Mouse (Mus musculus): Measurements from ENCODE around the gene Tnc. TPM values are rescaled to one million over a fixed set of nuclear protein-coding genes. Genes with fewer than 3 reads are reported as not detected.

The Tnc gene
- polyA plus RNA-seq, 1 experiment from 2014 or later, result 44.1 TPM

GRCm38 (mm10) chr4:64074725-64075124 lies 27.9 kb upstream of the Tnc start:
- Histone ChIP-seq H3K27me3 (replicated peaks; ENCODE audit: control insufficient read depth, insufficient read depth, low read length) (no peaks in the 10 kb centered on the region), H3K4me2 (ENCODE audit: low read length) (no peak overlapping the region), H3K4me1 (replicated peaks; ENCODE audit: control insufficient read depth, insufficient read depth, low read length) (no peaks in the 10 kb centered on the region), H3K27ac (ENCODE audit: low read length) (no peak overlapping the region), H3K36me3 (ENCODE audit: control insufficient read depth, insufficient read depth) (no peaks in the 10 kb centered on the region), H3K4me3 (replicated peaks; ENCODE audit: low read length) (no peak overlapping the region), H3K9ac (replicated peaks; ENCODE audit: low read depth, low read length) (no peak overlapping the region), H3K9me3 (ENCODE audit: control insufficient read depth, low read length) (no peaks in the 10 kb centered on the region)
- no peak for ATAC-seq

GRCm38 (mm10) chr4:64067394-64067793 lies 20.6 kb upstream of the Tnc start:
- WGBS, result 79% methylated on average over 7 of the region's 7 CpGs
- H3K36me3 ChIP-seq (ENCODE audit: control insufficient read depth, insufficient read depth), result no peaks in the 10 kb centered on the region
- no peak overlapping the region for H3K9ac ChIP-seq (replicated peaks; ENCODE audit: low read depth, low read length)
- H3K27ac ChIP-seq (ENCODE audit: low read length), result no peak overlapping the region
- H3K4me1 ChIP-seq (replicated peaks; ENCODE audit: control insufficient read depth, insufficient read depth, low read length), result peaks cover 4% of the 10 kb centered on the region; the same call in 1 of the 2 replicates
- no peak overlapping the region for H3K4me3 ChIP-seq (replicated peaks; ENCODE audit: low read length)
- no peak overlapping the region for H3K4me2 ChIP-seq (ENCODE audit: low read length)
- no peaks in the 10 kb centered on the region for H3K27me3 ChIP-seq (replicated peaks; ENCODE audit: control insufficient read depth, insufficient read depth, low read length)
- ATAC-seq, result no peak
- H3K9me3 ChIP-seq (ENCODE audit: control insufficient read depth, low read length), result no peaks in the 10 kb centered on the region

GRCm38 (mm10) chr4:64065266-64065665 lies 18.5 kb upstream of the Tnc start:
- H3K27me3 ChIP-seq (replicated peaks; ENCODE audit: control insufficient read depth, insufficient read depth, low read length), result no peaks in the 10 kb centered on the region
- peak overlapping the region; percentile 20; the same call in 1 of the 2 replicates for H3K4me2 ChIP-seq (ENCODE audit: low read length)
- H3K4me1 ChIP-seq (replicated peaks; ENCODE audit: control insufficient read depth, insufficient read depth, low read length), result peaks cover 4% of the 10 kb centered on the region; the same call in 1 of the 2 replicates
- no peak overlapping the region for H3K27ac ChIP-seq (ENCODE audit: low read length)
- no peak overlapping the region for H3K9ac ChIP-seq (replicated peaks; ENCODE audit: low read depth, low read length)
- peak; percentile 43 for ATAC-seq
- 53% methylated on average over 10 of the region's 10 CpGs for WGBS
- H3K36me3 ChIP-seq (ENCODE audit: control insufficient read depth, insufficient read depth), result no peaks in the 10 kb centered on the region
- H3K4me3 ChIP-seq (replicated peaks; ENCODE audit: low read length), result no peak overlapping the region
- H3K9me3 ChIP-seq (ENCODE audit: control insufficient read depth, low read length), result no peaks in the 10 kb centered on the region

- no peak overlapping the region for H3K4me2 ChIP-seq (ENCODE audit: low read length)
- H3K9me3 ChIP-seq (ENCODE audit: control insufficient read depth, low read length), result no peaks in the 10 kb centered on the region
- no peak overlapping the region for H3K27ac ChIP-seq (ENCODE audit: low read length)
- no peak for ATAC-seq
- no peak overlapping the region for H3K4me3 ChIP-seq (replicated peaks; ENCODE audit: low read length)
- H3K27me3 ChIP-seq (replicated peaks; ENCODE audit: control insufficient read depth, insufficient read depth, low read length), result no peaks in the 10 kb centered on the region
- H3K4me1 ChIP-seq (replicated peaks; ENCODE audit: control insufficient read depth, insufficient read depth, low read length), result no peaks in the 10 kb centered on the region
- no peak overlapping the region for H3K9ac ChIP-seq (replicated peaks; ENCODE audit: low read depth, low read length)
- no peaks in the 10 kb centered on the region for H3K36me3 ChIP-seq (ENCODE audit: control insufficient read depth, insufficient read depth)
- WGBS, result 72% methylated on average over 6 of the region's 6 CpGs
These were observed 12.0 kb upstream of the Tnc start for GRCm38 (mm10) chr4:64058856-64059231.

GRCm38 (mm10) chr4:64058048-64058855 lies 11.4 kb upstream of the Tnc start:
- H3K36me3 ChIP-seq (ENCODE audit: control insufficient read depth, insufficient read depth), result no peaks in the 10 kb centered on the region
- H3K9me3 ChIP-seq (ENCODE audit: control insufficient read depth, low read length), result no peaks in the 10 kb centered on the region
- no peak for ATAC-seq
- no peak overlapping the region for H3K27ac ChIP-seq (ENCODE audit: low read length)
- no peaks in the 10 kb centered on the region for H3K4me1 ChIP-seq (replicated peaks; ENCODE audit: control insufficient read depth, insufficient read depth, low read length)
- no peak overlapping the region for H3K4me2 ChIP-seq (ENCODE audit: low read length)
- no peak overlapping the region for H3K4me3 ChIP-seq (replicated peaks; ENCODE audit: low read length)
- no peak overlapping the region for H3K9ac ChIP-seq (replicated peaks; ENCODE audit: low read depth, low read length)
- H3K27me3 ChIP-seq (replicated peaks; ENCODE audit: control insufficient read depth, insufficient read depth, low read length), result no peaks in the 10 kb centered on the region
- WGBS, result 69% methylated on average over 12 of the region's 12 CpGs

- ATAC-seq, result no peak
- 69% methylated on average over 7 of the region's 7 CpGs for WGBS
These were observed 1.4 kb upstream of the Tnc start for GRCm38 (mm10) chr4:64048177-64048576.

GRCm38 (mm10) chr4:64043893-64044292 lies 2.9 kb downstream of the Tnc start:
- no peak overlapping the region for H3K27ac ChIP-seq (ENCODE audit: low read length)
- no peak for ATAC-seq
- 83% methylated on average over 4 of the region's 4 CpGs for WGBS
- peaks cover 5% of the 10 kb centered on the region; the same call in 1 of the 2 replicates for H3K27me3 ChIP-seq (replicated peaks; ENCODE audit: control insufficient read depth, insufficient read depth, low read length)
- no peaks in the 10 kb centered on the region for H3K9me3 ChIP-seq (ENCODE audit: control insufficient read depth, low read length)
- H3K9ac ChIP-seq (replicated peaks; ENCODE audit: low read depth, low read length), result no peak overlapping the region
- H3K4me3 ChIP-seq (replicated peaks; ENCODE audit: low read length), result no peak overlapping the region; the same call in 1 of the 2 replicates
- H3K36me3 ChIP-seq (ENCODE audit: control insufficient read depth, insufficient read depth), result no peaks in the 10 kb centered on the region
- H3K4me2 ChIP-seq (ENCODE audit: low read length), result peak overlapping the region; percentile 34
- peaks cover 15% of the 10 kb centered on the region for H3K4me1 ChIP-seq (replicated peaks; ENCODE audit: control insufficient read depth, insufficient read depth, low read length)

More at GRCm38 (mm10) chr4:64048177-64048576, 1.4 kb upstream of the Tnc start:
- H3K4me1 ChIP-seq (replicated peaks; ENCODE audit: control insufficient read depth, insufficient read depth, low read length), result peaks cover 15% of the 10 kb centered on the region
- H3K4me2 ChIP-seq (ENCODE audit: low read length), result no peak overlapping the region
- no peak overlapping the region for H3K4me3 ChIP-seq (replicated peaks; ENCODE audit: low read length)
- H3K9me3 ChIP-seq (ENCODE audit: control insufficient read depth, low read length), result no peaks in the 10 kb centered on the region
- H3K27ac ChIP-seq (ENCODE audit: low read length), result no peak overlapping the region
- peaks cover 5% of the 10 kb centered on the region; the same call in 1 of the 2 replicates for H3K27me3 ChIP-seq (replicated peaks; ENCODE audit: control insufficient read depth, insufficient read depth, low read length)
- no peaks in the 10 kb centered on the region for H3K36me3 ChIP-seq (ENCODE audit: control insufficient read depth, insufficient read depth)
- H3K9ac ChIP-seq (replicated peaks; ENCODE audit: low read depth, low read length), result no peak overlapping the region

GRCm38 (mm10) chr4:64043371-64043770 lies 3.4 kb downstream of the Tnc start:
- Histone ChIP-seq H3K4me2 (ENCODE audit: low read length) (no peak overlapping the region), H3K9me3 (ENCODE audit: control insufficient read depth, low read length) (no peaks in the 10 kb centered on the region), H3K36me3 (ENCODE audit: control insufficient read depth, insufficient read depth) (no peaks in the 10 kb centered on the region), H3K4me3 (replicated peaks; ENCODE audit: low read length) (no peak overlapping the region), H3K27ac (ENCODE audit: low read length) (no peak overlapping the region), H3K27me3 (replicated peaks; ENCODE audit: control insufficient read depth, insufficient read depth, low read length) (peaks cover 5% of the 10 kb centered on the region; the same call in 1 of the 2 replicates), H3K9ac (replicated peaks; ENCODE audit: low read depth, low read length) (no peak overlapping the region), H3K4me1 (replicated peaks; ENCODE audit: control insufficient read depth, insufficient read depth, low read length) (peaks cover 15% of the 10 kb centered on the region)
- no peak for ATAC-seq
- 75% methylated on average over 6 of the region's 6 CpGs for WGBS

- no peaks in the 10 kb centered on the region for H3K4me1 ChIP-seq (replicated peaks; ENCODE audit: control insufficient read depth, insufficient read depth, low read length)
- no peaks in the 10 kb centered on the region for H3K36me3 ChIP-seq (ENCODE audit: control insufficient read depth, insufficient read depth)
- ATAC-seq, result no peak
- H3K9me3 ChIP-seq (ENCODE audit: control insufficient read depth, low read length), result no peaks in the 10 kb centered on the region
- H3K4me2 ChIP-seq (ENCODE audit: low read length), result no peak overlapping the region
- H3K27me3 ChIP-seq (replicated peaks; ENCODE audit: control insufficient read depth, insufficient read depth, low read length), result no peaks in the 10 kb centered on the region
- 77% methylated on average over 2 of the region's 2 CpGs for WGBS
- H3K9ac ChIP-seq (replicated peaks; ENCODE audit: low read depth, low read length), result no peak overlapping the region
- H3K4me3 ChIP-seq (replicated peaks; ENCODE audit: low read length), result no peak overlapping the region
- no peak overlapping the region for H3K27ac ChIP-seq (ENCODE audit: low read length)
These were observed 7.7 kb downstream of the Tnc start for GRCm38 (mm10) chr4:64039091-64039490.
